Mouse (Mus musculus) kidney, adult 11 months (tissue): ENCODE data around the gene Deup1.

ENCODE experiments used
- DNase-seq: peaks from one replicate; pipeline ENCODE4 v3.0.0; 2022

The Deup1 gene

GRCm38 (mm10) chr9:15627785-15628287, at the start of gene Deup1:
Gene Deup1 (minus strand): TSS chr9:15627933.
- DNase-seq = peak; percentile 43

- DNase-seq = no peak
Observed at GRCm38 (mm10) chr9:15672251-15672650, 44.5 kb upstream of the Deup1 start.

GRCm38 (mm10) chr9:15670002-15670527, 42.3 kb upstream of the Deup1 start:
- peak; percentile 72 for DNase-seq

- DNase-seq = no peak
Observed at GRCm38 (mm10) chr9:15669452-15669851, 41.7 kb upstream of the Deup1 start.

- DNase-seq = peak; percentile 74
Observed at GRCm38 (mm10) chr9:15664606-15665005, 36.9 kb upstream of the Deup1 start.

- DNase-seq = no peak
Observed at GRCm38 (mm10) chr9:15659069-15659468, 31.3 kb upstream of the Deup1 start.

GRCm38 (mm10) chr9:15658236-15658785, 30.6 kb upstream of the Deup1 start:
- DNase-seq = no peak

- no peak for DNase-seq
Observed at GRCm38 (mm10) chr9:15653036-15653435, 25.3 kb upstream of the Deup1 start.

- no peak for DNase-seq
Observed at GRCm38 (mm10) chr9:15649977-15650376, 22.2 kb upstream of the Deup1 start.

GRCm38 (mm10) chr9:15627384-15627783, 349 bp downstream of the Deup1 start:
- no peak for DNase-seq

GRCm38 (mm10) chr9:15624739-15625138, 3.0 kb downstream of the Deup1 start:
- DNase-seq = no peak

GRCm38 (mm10) chr9:15619767-15620166, 8.0 kb downstream of the Deup1 start:
- no peak for DNase-seq

- no peak for DNase-seq
Observed at GRCm38 (mm10) chr9:15619020-15619590, 8.6 kb downstream of the Deup1 start.

GRCm38 (mm10) chr9:15617061-15617460, 10.7 kb downstream of the Deup1 start:
- no peak for DNase-seq

- DNase-seq = no peak
Observed at GRCm38 (mm10) chr9:15616471-15616870, 11.3 kb downstream of the Deup1 start.

GRCm38 (mm10) chr9:15609280-15609930, 18.3 kb downstream of the Deup1 start:
- DNase-seq = no peak

- peak; percentile 34 for DNase-seq
Observed at GRCm38 (mm10) chr9:15607601-15608000, 20.1 kb downstream of the Deup1 start.

- DNase-seq = peak; percentile 45
Observed at GRCm38 (mm10) chr9:15603156-15603555, 24.6 kb downstream of the Deup1 start.

GRCm38 (mm10) chr9:15600859-15601540, 26.7 kb downstream of the Deup1 start:
- DNase-seq = no peak

GRCm38 (mm10) chr9:15600156-15600858, 27.4 kb downstream of the Deup1 start:
- no peak for DNase-seq

- no peak for DNase-seq
Observed at GRCm38 (mm10) chr9:15596598-15596997, 31.1 kb downstream of the Deup1 start.

GRCm38 (mm10) chr9:15594148-15594547, 33.6 kb downstream of the Deup1 start:
- DNase-seq = peak; percentile 43
